8 mouse cellular contexts compared by ENCODE assay signal in genomic region chr12:25702176-25703022, GRCm38 (mm10).
DNase-seq lines count a peak whose midpoint lies in the region; ATAC-seq lines count a peak whose summit lies in the region.

No protein-coding gene starts in this region.

- WGBS in heart, embryonic 14.5 days = 24% methylated on average over 21 of the region's 21 CpGs
- WGBS in embryonic facial prominence, embryonic 13.5 days = 12% methylated on average over 21 of the region's 21 CpGs
- WGBS in intestine, embryonic 16.5 days = 18% methylated on average over 21 of the region's 21 CpGs

- no peak overlapping the region for H3K27ac ChIP-seq in heart, embryonic 14.5 days (replicated peaks in 1 of 2; ENCODE audit: control insufficient read depth in 1 of 2, insufficient read depth in 1 of 2, low read depth in 2 of 2, low read length in 2 of 2)
- H3K27ac ChIP-seq in embryonic facial prominence, embryonic 13.5 days = no peak overlapping the region
- H3K27ac ChIP-seq in intestine, embryonic 16.5 days (ENCODE audit: low read length) = no peak overlapping the region

- H3K4me1 ChIP-seq in heart, embryonic 14.5 days (ENCODE audit: control insufficient read depth in 2 of 2, insufficient read depth in 2 of 2, low read length in 2 of 2) = peaks cover 0 to 8% of the 10 kb centered on the region in 2 experiments; a peak in 2 of 4 replicates
- H3K4me1 ChIP-seq in embryonic facial prominence, embryonic 13.5 days = peaks cover 12% of the 10 kb centered on the region
- H3K4me1 ChIP-seq in intestine, embryonic 16.5 days (ENCODE audit: control insufficient read depth, insufficient read depth, low read length) = 0 out of 2 replicates have a peak, but pooled peaks cover 6% of the 10 kb centered on the region

- peak overlapping the region; percentile 53 for H3K4me2 ChIP-seq in heart, embryonic 14.5 days (ENCODE audit: low read length)
- peak overlapping the region; percentile 58 for H3K4me2 ChIP-seq in embryonic facial prominence, embryonic 13.5 days
- H3K4me2 ChIP-seq in intestine, embryonic 16.5 days (ENCODE audit: low read depth, low read length) = peak overlapping the region; percentile 35

- no peaks in the 10 kb centered on the region for H3K9me3 ChIP-seq in heart, embryonic 14.5 days (ENCODE audit: control insufficient read depth, low read length)
- H3K9me3 ChIP-seq in embryonic facial prominence, embryonic 13.5 days = no peaks in the 10 kb centered on the region
- no peaks in the 10 kb centered on the region for H3K9me3 ChIP-seq in intestine, embryonic 16.5 days (ENCODE audit: control insufficient read depth, low read length)

- H3K4me3 ChIP-seq in heart, embryonic 14.5 days (ENCODE audit: control insufficient read depth in 1 of 2, insufficient read depth in 1 of 2, low read depth in 1 of 2, low read length in 2 of 2) = peak overlapping the region; percentile 4 to 18; a peak in 3 of 4 replicates
- H3K4me3 ChIP-seq in embryonic facial prominence, embryonic 13.5 days = peak overlapping the region; percentile 24
- H3K4me3 ChIP-seq in intestine, embryonic 16.5 days (ENCODE audit: low read length) = peak overlapping the region; percentile 16; the same call in 1 of the 2 replicates

- no peaks in the 10 kb centered on the region for H3K27me3 ChIP-seq in heart, embryonic 14.5 days (ENCODE audit: control insufficient read depth, insufficient read depth, low read length)
- H3K27me3 ChIP-seq in embryonic facial prominence, embryonic 13.5 days = no peaks in the 10 kb centered on the region
- H3K27me3 ChIP-seq in intestine, embryonic 16.5 days (replicated peaks; ENCODE audit: control insufficient read depth, insufficient read depth, low read length) = no peaks in the 10 kb centered on the region

- DNase-seq in heart, postnatal 36 days = no peak
- DNase-seq in retina, postnatal 1 day = peak; percentile 55
- no peak for DNase-seq in urinary bladder, postnatal 4 days (ENCODE audit: low spot score in 2 of 2)
- DNase-seq in layer of hippocampus, postnatal 25 days (ENCODE audit: extremely low spot score in 1 of 2, low spot score in 1 of 2) = no peak
- DNase-seq in ovary, postnatal 36 days (ENCODE audit: low spot score) = no peak

- peak overlapping the region; percentile 18; the same call in 1 of the 2 replicates for H3K9ac ChIP-seq in heart, embryonic 14.5 days (ENCODE audit: low read length)
- H3K9ac ChIP-seq in embryonic facial prominence, embryonic 13.5 days = 0 out of 2 replicates have a peak overlapping the region, but pooled peaks have one; percentile 36
- H3K9ac ChIP-seq in intestine, embryonic 16.5 days (ENCODE audit: low read depth, low read length) = 0 out of 2 replicates have a peak overlapping the region, but pooled peaks have one; percentile 19

- intact Hi-C loops in heart, postnatal 36 days (cut with DNase I) = no loop called here

- no peak for ATAC-seq in heart, embryonic 14.5 days (ENCODE audit: insufficient number of reproducible peaks, insufficient read depth, low FRiP score, low read depth)
- no peak for ATAC-seq in embryonic facial prominence, embryonic 13.5 days (ENCODE audit: insufficient number of reproducible peaks, insufficient read depth, low FRiP score, low TSS enrichment, low read depth)
- ATAC-seq in intestine, embryonic 16.5 days = no peak

- no peaks in the 10 kb centered on the region for H3K36me3 ChIP-seq in heart, embryonic 14.5 days (ENCODE audit: control insufficient read depth, insufficient read depth, low read length)
- H3K36me3 ChIP-seq in embryonic facial prominence, embryonic 13.5 days = no peaks in the 10 kb centered on the region
- H3K36me3 ChIP-seq in intestine, embryonic 16.5 days (ENCODE audit: control insufficient read depth, insufficient read depth, low read length) = no peaks in the 10 kb centered on the region
